Mouse (Mus musculus): Measurements from ENCODE around the gene Sympk. TPM values are rescaled to one million over a fixed set of nuclear protein-coding genes. Genes with fewer than 3 reads are reported as not detected.

Sympk gene
- polyA plus RNA-seq (2015; fragmentation: Nextera tagmentation; extraction: Ambion mirVana): 23.5 and 24.1 TPM in 2 replicates

DNA sequence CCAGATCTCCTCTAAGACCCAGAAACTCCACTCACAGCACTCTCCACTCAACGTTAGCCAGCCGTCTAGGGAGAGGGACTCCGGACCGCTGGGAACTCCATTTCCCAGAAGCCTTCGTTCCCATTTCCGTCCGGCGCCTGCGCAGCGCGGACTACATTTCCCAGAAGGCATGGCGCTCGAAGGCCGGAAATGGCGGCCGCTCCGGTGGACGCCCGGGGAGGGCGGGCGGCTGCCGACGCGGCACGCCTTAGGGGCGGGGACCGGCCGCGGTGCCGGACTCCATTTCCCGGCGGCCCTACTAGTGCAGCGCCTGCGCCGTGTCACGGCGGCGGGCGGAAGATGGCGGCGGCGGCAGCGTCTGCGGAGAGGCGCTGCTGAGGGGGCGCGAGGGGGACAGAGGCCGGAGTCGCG is at the start of gene Sympk:
Gene Sympk, plus strand, starts transcription at position 282 of the 411 bp plus-strand sequence.
- peak within 1 kb of the TSS; percentile 93 for H3K4me2 ChIP-seq (ENCODE audit: low read depth, low read length)
- WGBS: under 1% methylated on average over 45 of the region's 50 CpGs
- peak; percentile 93 for ATAC-seq
- H3K4me1 ChIP-seq (ENCODE audit: control insufficient read depth, insufficient read depth, low read length): peaks cover 23% of the 10 kb centered on the region
- no peaks in the 10 kb centered on the region for H3K9me3 ChIP-seq (ENCODE audit: control insufficient read depth, low read length)
- H3K4me3 ChIP-seq (ENCODE audit: low read length): peak within 1 kb of the TSS; percentile 96
- H3K9ac ChIP-seq (ENCODE audit: low read depth, low read length): peak within 1 kb of the TSS; percentile 95
- peaks cover 8% of the 10 kb centered on the region; the same call in 1 of the 2 replicates for H3K27me3 ChIP-seq (replicated peaks; ENCODE audit: control insufficient read depth, insufficient read depth, low read length)
- H3K27ac ChIP-seq (ENCODE audit: low read length): peak within 1 kb of the TSS; percentile 51
- H3K36me3 ChIP-seq (ENCODE audit: control insufficient read depth, insufficient read depth, low read length): peaks cover 4% of the 10 kb centered on the region

DNA sequence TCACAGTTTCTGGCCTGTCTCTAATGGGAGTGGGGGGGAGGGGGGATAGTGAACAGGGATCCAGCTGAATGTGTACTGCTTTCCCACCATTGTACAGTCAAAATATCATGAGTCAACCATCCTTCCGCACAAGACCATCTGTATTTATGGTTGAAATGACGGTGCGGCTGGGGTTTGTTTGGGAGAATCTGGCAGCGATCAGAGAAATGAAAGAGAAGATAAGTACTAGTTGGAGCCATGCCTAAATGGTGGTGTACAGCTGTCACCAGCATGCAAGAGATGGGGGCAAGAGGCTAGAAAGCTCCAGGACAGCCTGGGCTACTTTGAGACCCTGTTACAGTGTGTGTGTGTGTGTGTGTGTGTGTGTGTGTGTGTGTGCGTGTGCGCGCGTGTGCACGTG is 45.8 kb upstream of the Sympk start:
- H3K36me3 ChIP-seq (ENCODE audit: control insufficient read depth, insufficient read depth, low read length): no peaks in the 10 kb centered on the region
- 0 out of 2 replicates have a peak, but pooled peaks cover 4% of the 10 kb centered on the region for H3K27me3 ChIP-seq (replicated peaks; ENCODE audit: control insufficient read depth, insufficient read depth, low read length)
- H3K9me3 ChIP-seq (ENCODE audit: control insufficient read depth, low read length): no peaks in the 10 kb centered on the region
- ATAC-seq: no peak
- H3K27ac ChIP-seq (ENCODE audit: low read length): no peak overlapping the region
- no peak overlapping the region for H3K9ac ChIP-seq (ENCODE audit: low read depth, low read length)
- H3K4me3 ChIP-seq (ENCODE audit: low read length): no peak overlapping the region
- H3K4me1 ChIP-seq (ENCODE audit: control insufficient read depth, insufficient read depth, low read length): no peaks in the 10 kb centered on the region
- H3K4me2 ChIP-seq (ENCODE audit: low read depth, low read length): no peak overlapping the region
- WGBS: 72% methylated on average over 9 of the region's 9 CpGs

DNA sequence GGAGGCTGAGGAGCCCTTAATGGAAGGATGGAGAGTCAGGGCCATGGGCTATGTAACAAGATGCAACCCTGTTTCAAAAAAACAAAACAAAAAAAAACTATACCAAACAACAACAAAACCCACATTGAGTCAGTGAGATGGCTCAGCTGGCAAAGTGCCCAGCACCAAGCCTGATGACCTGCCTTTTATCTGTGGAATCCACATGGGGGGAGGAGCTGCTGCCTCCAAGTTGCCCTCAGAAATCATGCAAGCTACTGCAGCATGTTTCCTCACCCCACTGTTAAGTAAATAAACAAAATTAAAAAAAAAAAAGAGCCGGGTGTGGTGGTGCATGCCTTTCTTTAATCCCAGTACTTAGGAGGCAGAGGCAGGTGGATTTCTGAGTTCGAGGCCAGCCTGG is 37.7 kb upstream of the Sympk start:
- WGBS: 78% methylated on average over 2 of the region's 2 CpGs
- ATAC-seq: no peak
- Histone ChIP-seq H3K27me3 (replicated peaks; ENCODE audit: control insufficient read depth, insufficient read depth, low read length) (peaks cover 3% of the 10 kb centered on the region), H3K9me3 (ENCODE audit: control insufficient read depth, low read length) (no peaks in the 10 kb centered on the region), H3K4me1 (ENCODE audit: control insufficient read depth, insufficient read depth, low read length) (peaks cover 6% of the 10 kb centered on the region), H3K4me3 (ENCODE audit: low read length) (no peak overlapping the region), H3K4me2 (ENCODE audit: low read depth, low read length) (no peak overlapping the region), H3K27ac (ENCODE audit: low read length) (no peak overlapping the region), H3K9ac (ENCODE audit: low read depth, low read length) (no peak overlapping the region), H3K36me3 (ENCODE audit: control insufficient read depth, insufficient read depth, low read length) (no peaks in the 10 kb centered on the region)

DNA sequence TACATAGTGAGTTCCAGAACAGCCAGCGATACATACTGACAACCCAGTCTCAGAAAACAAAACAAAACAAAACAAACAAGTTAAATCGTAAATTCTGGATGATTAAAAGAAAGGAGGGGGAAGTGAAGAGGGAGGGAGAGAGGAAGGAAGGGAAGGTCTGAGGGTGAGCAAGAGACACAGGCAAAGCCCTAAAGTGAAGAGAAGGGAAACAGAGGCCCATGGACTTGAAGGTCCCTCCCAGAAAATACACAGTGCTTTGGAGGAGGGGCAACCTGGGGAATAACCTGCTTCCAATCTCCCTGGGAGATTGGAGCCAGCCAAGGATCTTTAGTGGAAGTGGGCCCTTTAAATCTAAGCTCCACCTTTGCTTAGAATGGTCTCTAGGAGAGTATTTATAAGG is 37.1 kb upstream of the Sympk start, which contains the start of gene Nanos2:
Gene Nanos2, plus strand, starts transcription at position 301 of the 400 bp plus-strand sequence.
- Histone ChIP-seq H3K27ac (ENCODE audit: low read length) (no peak within 1 kb of the TSS), H3K4me3 (ENCODE audit: low read length) (no peak within 1 kb of the TSS), H3K4me1 (ENCODE audit: control insufficient read depth, insufficient read depth, low read length) (peaks cover 12% of the 10 kb centered on the region), H3K9ac (ENCODE audit: low read depth, low read length) (no peak within 1 kb of the TSS), H3K36me3 (ENCODE audit: control insufficient read depth, insufficient read depth, low read length) (no peaks in the 10 kb centered on the region), H3K27me3 (replicated peaks; ENCODE audit: control insufficient read depth, insufficient read depth, low read length) (peaks cover 9% of the 10 kb centered on the region), H3K4me2 (ENCODE audit: low read depth, low read length) (no peak within 1 kb of the TSS), H3K9me3 (ENCODE audit: control insufficient read depth, low read length) (no peaks in the 10 kb centered on the region)
- 49% methylated on average over 2 of the region's 2 CpGs for WGBS
- no peak for ATAC-seq

DNA sequence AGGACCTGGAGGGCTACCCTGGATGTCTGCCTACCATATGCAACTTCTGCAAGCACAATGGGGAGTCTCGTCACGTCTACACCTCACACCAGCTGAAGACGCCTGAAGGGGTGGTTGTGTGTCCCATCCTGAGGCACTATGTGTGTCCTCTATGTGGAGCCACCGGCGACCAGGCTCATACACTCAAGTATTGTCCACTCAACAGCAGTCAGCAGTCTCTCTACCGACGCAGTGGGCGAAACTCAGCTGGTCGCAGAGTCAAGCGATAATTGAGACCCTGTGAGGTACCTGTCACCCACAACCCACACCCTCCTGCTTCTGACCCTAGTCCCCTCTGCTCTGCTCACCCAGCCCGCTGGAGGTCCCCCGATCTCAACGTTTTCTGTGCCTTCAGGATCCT is 36.4 kb upstream of the Sympk start:
- Histone ChIP-seq H3K9me3 (ENCODE audit: control insufficient read depth, low read length) (no peaks in the 10 kb centered on the region), H3K4me1 (ENCODE audit: control insufficient read depth, insufficient read depth, low read length) (peaks cover 13% of the 10 kb centered on the region), H3K4me2 (ENCODE audit: low read depth, low read length) (no peak overlapping the region), H3K27me3 (replicated peaks; ENCODE audit: control insufficient read depth, insufficient read depth, low read length) (peaks cover 13% of the 10 kb centered on the region), H3K36me3 (ENCODE audit: control insufficient read depth, insufficient read depth, low read length) (no peaks in the 10 kb centered on the region), H3K27ac (ENCODE audit: low read length) (no peak overlapping the region), H3K4me3 (ENCODE audit: low read length) (no peak overlapping the region), H3K9ac (ENCODE audit: low read depth, low read length) (no peak overlapping the region)
- ATAC-seq: no peak
- 73% methylated on average over 13 of the region's 13 CpGs for WGBS

DNA sequence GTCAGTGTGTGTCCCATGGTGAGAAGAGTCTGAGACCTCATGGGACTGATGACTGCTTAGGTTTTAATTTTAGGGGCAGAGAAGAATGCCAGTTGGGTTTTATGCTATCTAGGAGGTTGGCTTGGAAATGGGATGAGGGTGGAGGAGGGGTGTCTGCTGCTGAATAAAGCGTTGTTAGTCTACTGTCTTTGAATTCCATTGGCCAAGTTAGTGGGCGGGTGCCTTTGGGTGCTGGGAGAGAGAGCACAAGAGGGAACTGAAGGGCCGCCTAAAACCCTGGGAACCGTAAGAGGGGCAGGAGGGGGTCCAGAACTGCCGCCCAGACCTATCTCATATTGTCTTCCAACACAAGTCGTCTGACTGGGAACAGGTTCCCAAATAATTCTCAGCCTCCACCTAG is 35.4 kb upstream of the Sympk start:
- Histone ChIP-seq H3K4me2 (ENCODE audit: low read depth, low read length) (no peak overlapping the region), H3K9me3 (ENCODE audit: control insufficient read depth, low read length) (no peaks in the 10 kb centered on the region), H3K27me3 (replicated peaks; ENCODE audit: control insufficient read depth, insufficient read depth, low read length) (peaks cover 19% of the 10 kb centered on the region), H3K27ac (ENCODE audit: low read length) (no peak overlapping the region), H3K36me3 (ENCODE audit: control insufficient read depth, insufficient read depth, low read length) (no peaks in the 10 kb centered on the region), H3K4me1 (ENCODE audit: control insufficient read depth, insufficient read depth, low read length) (peaks cover 13% of the 10 kb centered on the region), H3K9ac (ENCODE audit: low read depth, low read length) (no peak overlapping the region), H3K4me3 (ENCODE audit: low read length) (no peak overlapping the region)
- 64% methylated on average over 6 of the region's 6 CpGs for WGBS
- no peak for ATAC-seq

DNA sequence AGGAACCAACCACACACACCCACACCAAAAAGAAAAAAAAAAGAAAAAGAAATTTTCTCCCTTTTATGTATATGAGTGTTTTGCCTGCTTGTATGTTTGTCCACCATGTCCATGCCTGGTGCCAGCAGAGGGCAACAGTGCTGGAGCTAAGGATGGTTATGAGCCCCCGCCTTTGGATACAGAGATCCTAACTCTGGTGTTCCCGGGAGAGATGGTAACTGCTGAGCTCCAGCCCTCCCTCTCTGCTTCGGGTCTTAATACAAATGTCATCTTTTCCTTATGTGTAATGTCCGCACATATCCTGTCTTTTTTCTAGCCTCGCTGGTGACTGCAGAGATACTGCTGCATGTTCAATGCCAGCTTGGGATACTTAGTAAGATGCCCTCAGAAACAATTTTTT is 34.2 kb upstream of the Sympk start:
- H3K9ac ChIP-seq (ENCODE audit: low read depth, low read length): no peak overlapping the region
- 11% methylated on average over 5 of the region's 5 CpGs for WGBS
- peaks cover 19% of the 10 kb centered on the region for H3K27me3 ChIP-seq (replicated peaks; ENCODE audit: control insufficient read depth, insufficient read depth, low read length)
- peaks cover 13% of the 10 kb centered on the region for H3K4me1 ChIP-seq (ENCODE audit: control insufficient read depth, insufficient read depth, low read length)
- 0 out of 2 replicates have a peak overlapping the region, but pooled peaks have one; percentile 57 for H3K27ac ChIP-seq (ENCODE audit: low read length)
- H3K36me3 ChIP-seq (ENCODE audit: control insufficient read depth, insufficient read depth, low read length): no peaks in the 10 kb centered on the region
- ATAC-seq: no peak
- peak overlapping the region; percentile 88 for H3K4me2 ChIP-seq (ENCODE audit: low read depth, low read length)
- H3K9me3 ChIP-seq (ENCODE audit: control insufficient read depth, low read length): no peaks in the 10 kb centered on the region
- H3K4me3 ChIP-seq (ENCODE audit: low read length): peak overlapping the region; percentile 55

DNA sequence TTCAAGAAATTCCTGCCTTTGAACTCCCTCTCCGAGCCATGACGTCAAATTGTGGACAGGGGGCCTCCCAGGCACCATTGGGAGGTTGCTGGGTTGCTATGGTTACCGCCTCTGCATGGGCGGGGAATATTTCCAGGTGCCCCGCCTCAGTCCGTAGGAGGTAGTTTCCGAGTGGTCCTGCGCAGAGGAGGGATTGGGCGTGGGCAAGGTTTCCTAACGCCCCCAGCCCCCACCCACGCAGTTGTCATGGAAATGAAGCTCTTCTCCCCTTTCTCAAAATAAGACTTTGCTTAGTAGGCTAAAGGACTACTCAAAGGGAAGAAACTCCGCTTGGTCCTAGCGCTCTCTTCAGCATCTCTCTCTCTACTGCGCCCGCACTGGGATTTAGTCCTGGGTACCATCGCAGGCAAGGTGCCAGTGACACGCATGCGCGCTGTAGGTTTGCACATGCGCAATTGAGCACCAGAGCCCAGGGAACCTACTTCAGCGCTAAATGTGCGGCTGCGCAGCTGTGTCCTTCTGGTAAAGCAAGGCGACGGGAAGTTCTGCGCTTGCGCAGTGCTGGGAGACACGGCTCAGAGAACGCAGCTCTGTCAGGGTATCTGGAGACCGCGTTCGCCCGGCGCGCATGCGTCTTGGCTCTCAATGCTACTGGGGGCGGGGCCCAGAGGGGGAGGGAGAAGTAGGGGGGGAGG is 33.4 kb upstream of the Sympk start, which contains the start of gene Mypop:
Gene Mypop, plus strand, starts transcription at position 645 of the 695 bp plus-strand sequence.
- Histone ChIP-seq H3K4me1 (ENCODE audit: control insufficient read depth, insufficient read depth, low read length) (peaks cover 13% of the 10 kb centered on the region), H3K27me3 (replicated peaks; ENCODE audit: control insufficient read depth, insufficient read depth, low read length) (peaks cover 19% of the 10 kb centered on the region), H3K27ac (ENCODE audit: low read length) (peak within 1 kb of the TSS; percentile 57), H3K9me3 (ENCODE audit: control insufficient read depth, low read length) (no peaks in the 10 kb centered on the region), H3K4me2 (ENCODE audit: low read depth, low read length) (peak within 1 kb of the TSS; percentile 88), H3K9ac (ENCODE audit: low read depth, low read length) (peak within 1 kb of the TSS; percentile 65), H3K36me3 (ENCODE audit: control insufficient read depth, insufficient read depth, low read length) (no peaks in the 10 kb centered on the region), H3K4me3 (ENCODE audit: low read length) (peak within 1 kb of the TSS; percentile 55)
- ATAC-seq: peak; percentile 95
- WGBS: under 1% methylated on average over 37 of the region's 37 CpGs

DNA sequence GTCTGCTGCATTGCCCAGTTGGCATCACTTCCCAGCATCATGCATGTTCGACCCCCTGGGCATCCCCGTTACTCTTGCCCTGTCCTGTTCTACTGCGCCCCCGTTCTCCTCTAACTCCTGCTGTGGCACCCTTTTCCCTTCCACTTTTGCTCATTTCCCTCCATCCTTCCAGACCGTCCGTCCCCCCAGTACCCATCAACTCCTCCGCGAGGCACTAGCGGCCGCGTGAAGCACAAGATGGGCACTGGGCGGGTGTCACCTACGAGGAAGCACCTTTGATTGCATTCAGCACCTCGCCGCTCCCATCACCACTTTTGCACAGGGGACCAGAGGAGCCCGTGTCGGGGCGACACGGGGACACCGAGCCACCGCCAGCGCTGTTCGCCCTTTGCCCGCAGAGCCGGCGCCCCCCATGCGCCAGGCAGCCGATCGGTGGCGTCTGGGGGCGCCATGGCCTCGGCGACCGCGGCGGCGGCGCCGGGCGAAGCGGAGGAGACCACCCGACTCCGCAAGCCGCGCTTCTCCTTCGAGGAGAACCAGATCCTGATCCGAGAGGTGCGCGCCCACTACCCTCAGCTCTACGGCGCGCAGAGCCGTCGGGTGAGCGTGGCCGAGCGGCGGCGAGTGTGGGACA is 32.4 kb upstream of the Sympk start:
- ATAC-seq: peak; percentile 0; the same call in 1 of the 2 replicates
- 1% methylated on average over 57 of the region's 59 CpGs for WGBS
- peak overlapping the region; percentile 65 for H3K9ac ChIP-seq (ENCODE audit: low read depth, low read length)
- peak overlapping the region; percentile 88 for H3K4me2 ChIP-seq (ENCODE audit: low read depth, low read length)
- H3K27ac ChIP-seq (ENCODE audit: low read length): no peak overlapping the region
- peaks cover 19% of the 10 kb centered on the region for H3K27me3 ChIP-seq (replicated peaks; ENCODE audit: control insufficient read depth, insufficient read depth, low read length)
- H3K9me3 ChIP-seq (ENCODE audit: control insufficient read depth, low read length): no peaks in the 10 kb centered on the region
- peak overlapping the region; percentile 55 for H3K4me3 ChIP-seq (ENCODE audit: low read length)
- no peaks in the 10 kb centered on the region for H3K36me3 ChIP-seq (ENCODE audit: control insufficient read depth, insufficient read depth, low read length)
- H3K4me1 ChIP-seq (ENCODE audit: control insufficient read depth, insufficient read depth, low read length): peaks cover 13% of the 10 kb centered on the region
